Mouse (Mus musculus): ENCODE measurements around the gene Atp2a3.

Gene Atp2a3

DNA sequence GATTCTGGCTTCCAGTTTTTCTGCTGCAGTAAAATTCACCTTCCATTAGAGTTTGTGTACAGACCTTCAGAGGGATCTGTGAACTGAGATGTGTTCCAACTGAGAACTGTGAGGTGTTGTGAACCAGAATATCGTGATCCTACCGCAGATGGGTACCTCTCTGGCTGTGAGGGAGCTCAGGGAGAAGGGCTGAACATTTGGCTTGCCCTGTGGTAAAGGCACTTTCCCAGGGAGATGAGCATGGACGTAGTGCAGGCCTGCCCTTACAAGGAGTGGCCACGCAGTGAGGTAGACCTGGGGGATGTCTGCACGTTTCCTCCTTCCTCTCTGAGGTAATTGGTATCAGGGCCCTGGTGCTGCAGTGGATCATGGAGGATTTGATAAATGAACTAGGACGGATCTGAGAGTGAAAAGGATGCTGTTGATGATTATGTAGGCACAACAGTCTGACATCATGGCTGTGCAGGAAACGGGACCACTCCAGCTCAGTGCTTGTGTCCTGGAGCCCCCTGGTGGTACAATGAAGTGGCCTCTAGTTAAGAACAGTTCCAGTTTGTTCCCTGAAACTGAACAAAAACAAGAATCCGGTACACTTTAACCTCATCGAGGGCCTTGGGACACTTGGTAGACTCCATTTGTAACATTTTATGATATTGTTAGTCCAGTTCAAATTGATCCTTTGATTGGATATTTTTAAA lies 78.3 kb downstream of the Atp2a3 start:
- DNase-seq = peak in 1 of 2 experiments; percentile 57

Data from spleen, adult 18-20 months (tissue).